Mouse (Mus musculus) liver, embryonic 13.5 days (tissue): ENCODE data around the gene Plekhm1. TPM values are rescaled to one million over a fixed set of nuclear protein-coding genes. Genes with fewer than 3 reads are reported as not detected.
"Not testable (repeated sequence)": the region's sequence is repeated elsewhere in the genome, so short reads cannot be mapped to it uniquely, and the experiment has no call there.

Experiments used
- ATAC-seq: fragments of 200-750 bp; cut with Nextera tagmentation; 2 replicates; pipeline ENCODE4 v1.8.0; 2017; ENCODE audit warnings: low read depth, mild to moderate bottlenecking, moderate number of reproducible peaks, moderate library complexity
- DNase-seq: peaks from one replicate; pipeline ENCODE4 v3.0.0; 2022
- H3K27ac ChIP-seq: fragments of 300-500 bp; sonication (generic); 2 replicates; pipeline ENCODE4 v1.5.1; 2015; ENCODE audit warnings: moderate library complexity, mild to moderate bottlenecking, inconsistent platforms
- H3K27me3 ChIP-seq: fragments of 300-500 bp; sonication (generic); 2 replicates; pipeline ENCODE4 v1.6.1; 2015; ENCODE audit warnings: mild to moderate bottlenecking, inconsistent platforms
- H3K36me3 ChIP-seq: fragments of 300-500 bp; sonication (generic); 2 replicates; pipeline ENCODE4 v1.6.1; 2015; ENCODE audit warnings: mild to moderate bottlenecking, inconsistent platforms
- H3K4me1 ChIP-seq: fragments of 300-500 bp; sonication (generic); replicated peaks from 2 replicates; pipeline ENCODE4 v1.6.1; 2015; ENCODE audit warnings: inconsistent platforms
- H3K4me2 ChIP-seq: fragments of 300-500 bp; sonication (generic); 2 replicates; pipeline ENCODE4 v1.6.1; 2015; ENCODE audit warnings: inconsistent platforms, mild to moderate bottlenecking, moderate library complexity
- H3K4me3 ChIP-seq: fragments of 300-500 bp; sonication (generic); replicated peaks from 2 replicates; pipeline ENCODE4 v1.5.1; 2015; ENCODE audit warnings: mild to moderate bottlenecking, inconsistent platforms
- H3K9ac ChIP-seq: fragments of 300-500 bp; sonication (generic); 2 replicates; pipeline ENCODE4 v1.6.1; 2015; ENCODE audit warnings: mild to moderate bottlenecking, inconsistent platforms
- H3K9me3 ChIP-seq: fragments of 300-500 bp; sonication (generic); replicated peaks from 2 replicates; pipeline ENCODE4 v1.6.1; 2016; ENCODE audit warnings: inconsistent platforms
- WGBS: fragments of 180-500 bp; shearing (Covaris S2); methylation state at CpG from one replicate; pipeline ENCODE4 v1.1.7; 2015; ENCODE audit not compliant: insufficient replicate concordance; 5-methylcytosine and 5-hydroxymethylcytosine counted together
- polyA plus RNA-seq: library from polyadenylated mRNA; unstranded; fragments of >200 nt; fragmentation: Nextera tagmentation; extraction: Ambion mirVana; gene quantifications from 2 replicates; pipeline ENCODE4 v1.2.1, GENCODE M21; 2015

Gene Plekhm1
- polyA plus RNA-seq, 1 experiment from 2014 or later: 2.8 TPM

GRCm38 (mm10) chr11:103408880-103409279 is 3.6 kb downstream of the Plekhm1 start:
- Histone ChIP-seq H3K36me3 (peaks cover 10% of the 10 kb centered on the region; the same call in 1 of the 2 replicates), H3K27me3 (no peaks in the 10 kb centered on the region), H3K27ac (no peak overlapping the region), H3K4me3 (no peak overlapping the region), H3K9me3 (no peaks in the 10 kb centered on the region), H3K4me1 (peaks cover 37% of the 10 kb centered on the region), H3K4me2 (no peak overlapping the region), H3K9ac (no peak overlapping the region)
- DNase-seq: no peak
- ATAC-seq: no peak
- WGBS: 83% methylated on average over 13 of the region's 13 CpGs

DNA sequence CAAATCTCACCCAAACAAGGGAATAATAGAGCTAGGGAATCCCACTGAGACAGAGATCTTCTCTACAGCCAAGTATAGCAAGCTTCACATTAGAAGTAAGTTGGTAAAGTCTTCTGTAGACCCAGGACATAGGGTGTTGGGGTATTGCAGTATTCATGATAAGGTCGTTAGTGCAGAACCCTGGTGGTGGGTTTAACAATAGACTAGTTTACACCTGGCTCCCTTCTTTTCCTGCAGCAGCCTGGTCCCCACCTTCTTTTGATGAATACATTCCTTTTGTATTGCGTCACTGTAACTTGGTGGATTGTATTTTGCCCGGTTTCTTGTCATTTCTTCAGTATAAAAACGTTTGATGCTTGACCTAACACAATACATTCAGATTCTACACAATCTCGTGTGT is 5.4 kb downstream of the Plekhm1 start:
- not testable (repeated sequence) for ATAC-seq, DNase-seq, H3K4me3 ChIP-seq, H3K27me3 ChIP-seq, H3K4me2 ChIP-seq, H3K9me3 ChIP-seq, H3K27ac ChIP-seq, H3K9ac ChIP-seq
- Histone ChIP-seq H3K36me3 (peaks cover 19% of the 10 kb centered on the region), H3K4me1 (peaks cover 31% of the 10 kb centered on the region)
- WGBS: 63% methylated on average over 5 of the region's 5 CpGs

DNA sequence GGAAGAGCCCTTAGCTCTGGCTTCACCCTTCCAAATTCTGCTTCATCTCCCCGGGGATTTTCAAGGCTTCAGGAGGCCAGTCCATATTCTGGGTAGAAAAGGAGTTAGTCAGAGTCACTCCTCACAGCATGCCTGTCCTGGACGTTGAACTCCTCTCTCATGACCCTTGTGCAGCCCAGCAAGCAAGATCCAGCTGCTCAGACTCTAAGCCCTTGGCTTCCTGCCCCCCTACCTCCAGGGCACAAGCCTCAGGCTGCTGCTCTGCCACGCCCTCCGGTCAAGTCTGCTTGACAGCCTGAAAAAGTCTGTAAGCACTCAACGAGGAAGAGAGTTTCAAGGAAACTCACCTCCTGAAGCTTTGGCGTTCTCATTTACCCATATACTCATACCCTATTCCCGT is 5.9 kb downstream of the Plekhm1 start:
- Histone ChIP-seq H3K27ac (no peak overlapping the region), H3K4me3 (no peak overlapping the region), H3K4me1 (peaks cover 30% of the 10 kb centered on the region), H3K9me3 (no peaks in the 10 kb centered on the region), H3K27me3 (no peaks in the 10 kb centered on the region), H3K4me2 (no peak overlapping the region), H3K36me3 (peaks cover 19% of the 10 kb centered on the region), H3K9ac (no peak overlapping the region)
- 63% methylated on average over 7 of the region's 7 CpGs for WGBS
- ATAC-seq (no peak), DNase-seq (no peak)

DNA sequence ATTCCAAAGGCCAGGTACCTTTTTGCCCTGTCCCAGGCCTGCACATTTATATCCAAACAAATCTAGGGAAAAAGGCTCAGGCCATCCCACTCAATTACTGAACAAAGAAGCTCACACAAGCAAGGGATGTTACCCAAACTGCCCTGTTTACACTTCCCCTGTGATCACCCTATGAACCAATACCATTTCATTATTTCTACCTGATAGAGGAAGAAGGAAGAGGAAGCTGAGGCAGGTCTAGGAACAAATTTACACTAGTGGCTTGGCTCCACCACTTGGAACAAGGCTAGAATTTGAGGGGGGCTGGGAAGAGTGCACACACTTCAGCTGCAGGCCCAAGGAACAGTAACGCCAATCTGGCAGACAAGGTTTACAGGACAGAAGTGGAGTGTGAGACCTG is 6.7 kb downstream of the Plekhm1 start:
- DNase-seq: no peak
- no peak overlapping the region for H3K27ac ChIP-seq
- no peak overlapping the region for H3K4me3 ChIP-seq
- peaks cover 25% of the 10 kb centered on the region for H3K4me1 ChIP-seq
- H3K27me3 ChIP-seq: no peaks in the 10 kb centered on the region
- ATAC-seq: no peak
- peaks cover 19% of the 10 kb centered on the region for H3K36me3 ChIP-seq
- H3K4me2 ChIP-seq: no peak overlapping the region
- WGBS: 76% methylated on average over 1 of the region's 1 CpGs
- H3K9me3 ChIP-seq: no peaks in the 10 kb centered on the region
- H3K9ac ChIP-seq: no peak overlapping the region

GRCm38 (mm10) chr11:103404618-103405017 is 7.9 kb downstream of the Plekhm1 start:
- ATAC-seq (peak; percentile 71), DNase-seq (no peak)
- H3K9me3 ChIP-seq: no peaks in the 10 kb centered on the region
- H3K27ac ChIP-seq: no peak overlapping the region
- no peaks in the 10 kb centered on the region for H3K27me3 ChIP-seq
- H3K9ac ChIP-seq: no peak overlapping the region
- peaks cover 19% of the 10 kb centered on the region for H3K36me3 ChIP-seq
- H3K4me1 ChIP-seq: peaks cover 26% of the 10 kb centered on the region
- no peak overlapping the region for H3K4me2 ChIP-seq
- no peak overlapping the region for H3K4me3 ChIP-seq

DNA sequence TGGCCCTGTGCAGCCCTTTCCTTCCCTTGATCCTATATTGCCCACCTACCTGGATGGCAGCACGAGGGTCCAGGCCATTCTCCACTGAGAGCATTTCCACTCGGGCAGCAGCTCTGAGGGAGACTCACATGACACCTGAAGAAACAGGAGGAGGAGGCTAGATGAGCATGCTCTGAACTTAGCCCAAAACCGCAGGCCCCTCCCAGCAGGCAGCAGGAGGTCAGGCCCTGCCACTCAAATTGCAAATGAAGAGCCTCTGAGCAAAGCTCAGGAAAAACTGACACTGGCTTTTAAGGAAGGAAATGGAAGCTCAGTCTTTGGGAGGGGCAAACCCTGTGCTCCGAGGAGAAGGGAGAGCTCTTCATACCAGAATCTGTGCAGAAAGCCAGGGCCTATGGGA is 8.7 kb downstream of the Plekhm1 start:
- Histone ChIP-seq H3K4me1 (peaks cover 26% of the 10 kb centered on the region), H3K4me2 (no peak overlapping the region), H3K36me3 (peaks cover 19% of the 10 kb centered on the region), H3K27me3 (no peaks in the 10 kb centered on the region), H3K4me3 (no peak overlapping the region), H3K9me3 (no peaks in the 10 kb centered on the region), H3K9ac (no peak overlapping the region), H3K27ac (no peak overlapping the region)
- DNase-seq (no peak), ATAC-seq (no peak)
- WGBS: 39% methylated on average over 4 of the region's 4 CpGs

GRCm38 (mm10) chr11:103402738-103403137 is 9.7 kb downstream of the Plekhm1 start:
- Histone ChIP-seq H3K9me3 (no peaks in the 10 kb centered on the region), H3K4me2 (no peak overlapping the region), H3K4me3 (no peak overlapping the region), H3K9ac (no peak overlapping the region), H3K36me3 (peaks cover 19% of the 10 kb centered on the region), H3K4me1 (peaks cover 26% of the 10 kb centered on the region), H3K27ac (no peak overlapping the region), H3K27me3 (no peaks in the 10 kb centered on the region)
- DNase-seq (no peak), ATAC-seq (no peak)
- 80% methylated on average over 5 of the region's 5 CpGs for WGBS

GRCm38 (mm10) chr11:103402198-103402597 is 10.3 kb downstream of the Plekhm1 start:
- Histone ChIP-seq H3K4me2 (no peak overlapping the region), H3K27me3 (no peaks in the 10 kb centered on the region), H3K4me3 (no peak overlapping the region), H3K27ac (no peak overlapping the region), H3K9ac (no peak overlapping the region), H3K36me3 (peaks cover 19% of the 10 kb centered on the region), H3K9me3 (no peaks in the 10 kb centered on the region), H3K4me1 (peaks cover 26% of the 10 kb centered on the region)
- ATAC-seq (no peak), DNase-seq (no peak)
- WGBS: 69% methylated on average over 2 of the region's 2 CpGs

- WGBS: 41% methylated on average over 4 of the region's 4 CpGs
- Histone ChIP-seq H3K4me1 (peaks cover 24% of the 10 kb centered on the region), H3K36me3 (peaks cover 31% of the 10 kb centered on the region), H3K9ac (no peak overlapping the region), H3K9me3 (no peaks in the 10 kb centered on the region), H3K27ac (no peak overlapping the region), H3K4me3 (no peak overlapping the region), H3K27me3 (no peaks in the 10 kb centered on the region), H3K4me2 (no peak overlapping the region)
- no peak for DNase-seq
- ATAC-seq: no peak
Observed at GRCm38 (mm10) chr11:103399986-103400385, 12.5 kb downstream of the Plekhm1 start.

GRCm38 (mm10) chr11:103399050-103399449 is 13.4 kb downstream of the Plekhm1 start:
- Histone ChIP-seq H3K27me3 (no peaks in the 10 kb centered on the region), H3K9ac (no peak overlapping the region), H3K4me2 (no peak overlapping the region), H3K36me3 (peaks cover 41% of the 10 kb centered on the region), H3K9me3 (no peaks in the 10 kb centered on the region), H3K4me1 (peaks cover 16% of the 10 kb centered on the region), H3K4me3 (no peak overlapping the region), H3K27ac (no peak overlapping the region)
- 74% methylated on average over 3 of the region's 3 CpGs for WGBS
- no peak for DNase-seq
- no peak for ATAC-seq

DNA sequence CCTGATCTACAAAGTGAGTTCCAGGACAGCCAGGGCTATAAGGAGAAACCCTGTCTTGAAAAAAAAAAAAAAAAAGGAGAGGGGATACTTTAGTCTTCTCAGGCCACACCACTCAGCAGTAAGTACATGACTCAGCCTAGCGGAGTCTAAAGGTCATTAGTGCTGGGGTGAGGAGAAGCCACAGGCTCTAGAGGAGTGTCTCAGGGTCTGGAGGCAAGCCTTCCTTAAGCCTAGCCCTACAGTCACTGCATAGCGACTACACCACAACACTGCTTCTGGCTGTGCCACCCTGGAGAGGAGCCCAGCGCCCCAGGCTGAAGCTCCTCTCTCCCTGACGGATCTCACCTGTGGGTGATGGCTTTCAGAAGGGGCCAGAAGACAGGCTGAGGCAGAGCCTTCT is 15.8 kb downstream of the Plekhm1 start:
- Histone ChIP-seq H3K27ac (no peak overlapping the region), H3K36me3 (peaks cover 53% of the 10 kb centered on the region), H3K4me2 (no peak overlapping the region), H3K4me1 (peaks cover 10% of the 10 kb centered on the region; the same call in 1 of the 2 replicates), H3K4me3 (no peak overlapping the region), H3K27me3 (no peaks in the 10 kb centered on the region), H3K9me3 (no peaks in the 10 kb centered on the region), H3K9ac (no peak overlapping the region)
- 92% methylated on average over 4 of the region's 4 CpGs for WGBS
- DNase-seq: no peak
- no peak for ATAC-seq

DNA sequence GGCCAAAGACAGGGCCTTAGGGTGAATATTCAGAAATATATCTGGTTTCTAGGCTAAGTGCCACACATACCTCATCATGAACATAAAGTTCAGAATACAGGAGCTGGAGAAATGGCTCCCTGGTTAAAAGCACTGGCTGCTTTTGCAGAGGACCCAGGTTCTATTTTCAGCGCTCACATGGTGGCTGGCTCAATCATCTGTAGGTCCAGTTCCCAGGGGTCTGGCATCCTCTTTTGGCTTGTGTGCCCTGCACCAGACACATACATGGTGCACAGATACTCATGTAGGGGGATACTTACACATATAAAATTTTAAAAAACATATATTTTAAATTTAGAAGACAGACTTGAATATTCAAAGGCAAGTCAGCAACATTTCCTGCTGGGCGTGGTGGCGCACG is 16.3 kb downstream of the Plekhm1 start:
- DNase-seq (no peak), ATAC-seq (no peak)
- Histone ChIP-seq H3K4me3 (no peak overlapping the region), H3K9ac (no peak overlapping the region), H3K27me3 (no peaks in the 10 kb centered on the region), H3K4me1 (peaks cover 7% of the 10 kb centered on the region; the same call in 1 of the 2 replicates), H3K4me2 (no peak overlapping the region), H3K9me3 (no peaks in the 10 kb centered on the region), H3K27ac (no peak overlapping the region), H3K36me3 (peaks cover 58% of the 10 kb centered on the region)
- WGBS: 90% methylated on average over 4 of the region's 4 CpGs
